In genomic region chr10:110882701-110883100, GRCm38 (mm10) we compare ENCODE assay signal across 11 mouse cellular contexts.
"Had no signal": no experiment of that assay in that cellular context is flagged by ENCODE, and none has a peak within 500 bp of the region (broad histone marks: within the 10 kb centered on the region; RNA-seq: fewer than 3 reads in every experiment).

No protein-coding gene starts in this region.

- ATAC-seq: liver, postnatal 0 days; midbrain, embryonic 15.5 days had no signal

- DNase-seq: kidney, adult 9 months; kidney, postnatal 14 days; kidney, postnatal 4 days; left cerebral cortex, postnatal 4 days; liver, postnatal 0 days; lung, postnatal 14 days; lung, postnatal 4 days; retina, postnatal 1 day; thymus, adult 18-20 months; thymus, postnatal 4 days had no signal
